Mouse (Mus musculus): ENCODE results near the gene Syn3.

GRCm38 (mm10) chr10:86066651-86067050, 432.0 kb downstream of the Syn3 start:
- TF ChIP-seq CTCF (IDR thresholded peaks at IDR 0.05; ENCODE audit: low read depth), result no peak
- TF ChIP-seq EP300 (IDR thresholded peaks at IDR 0.05; ENCODE audit: low read depth), result no peak
